Mouse (Mus musculus): ENCODE measurements around the gene Col26a1.

DNA sequence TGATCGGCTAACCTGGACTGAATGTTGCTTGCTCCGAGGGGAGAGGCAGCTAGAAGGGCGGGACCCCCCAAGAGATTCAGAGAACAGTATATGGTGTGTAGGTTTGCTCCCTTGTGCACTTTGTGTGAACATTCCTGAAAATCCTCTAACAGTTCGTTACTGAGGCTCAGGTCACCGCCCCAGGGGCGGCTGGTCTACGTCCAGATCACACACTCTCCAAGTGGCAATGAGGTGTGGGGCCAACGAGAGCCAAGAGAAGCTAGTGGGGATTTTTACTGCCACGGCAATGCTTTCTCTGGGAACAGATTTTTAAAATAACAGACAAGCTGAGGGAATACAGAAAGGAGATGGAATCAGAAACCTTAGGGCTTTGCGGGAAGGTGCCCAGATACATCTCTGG, 8.7 kb downstream of the Col26a1 start:
- no peak for TF ChIP-seq CTCF (IDR thresholded peaks at IDR 0.05; ENCODE audit: low read depth)
- no peak for TF ChIP-seq EP300 (IDR thresholded peaks at IDR 0.05; ENCODE audit: low read depth)
